Mouse (Mus musculus) brain, adult 10 weeks (tissue): ENCODE results near the gene 1700017D01Rik. TPM values are rescaled to one million over a fixed set of nuclear protein-coding genes. Genes with fewer than 3 reads are reported as not detected.

Source experiments
- polyA plus RNA-seq: library from polyadenylated mRNA; stranded (reverse); fragments of 350-450 nt; fragmentation: Illumina TruSeq; extraction: RNeasy Lipid Tissue Mini Kit (QIAGEN cat#74804); gene quantifications from one replicate; pipeline ENCODE4 v1.2.3, GENCODE M21; 2015; ENCODE audit warnings: low read depth, low replicate concordance

Gene 1700017D01Rik
- not detected for polyA plus RNA-seq

DNA sequence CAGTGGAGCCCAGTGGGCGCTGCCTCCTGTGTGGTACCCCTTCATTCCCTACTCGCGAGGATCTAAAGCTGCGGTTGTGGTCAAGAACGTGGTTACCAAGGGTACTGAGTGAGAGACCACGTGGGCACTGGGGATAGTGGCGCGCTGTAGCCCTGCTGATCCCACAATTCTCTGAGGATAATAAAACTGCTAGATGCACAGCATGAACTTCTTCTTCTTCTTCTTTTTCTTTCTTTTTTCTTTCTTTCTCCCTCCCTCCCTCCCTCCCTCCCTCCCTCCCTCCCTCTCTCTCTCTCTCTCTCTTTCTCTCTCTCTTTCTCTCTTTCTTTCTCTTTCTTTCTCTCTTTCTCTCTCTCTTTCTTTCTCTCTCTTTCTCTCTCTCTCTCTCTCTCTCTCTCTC lies at the start of gene 1700017D01Rik:
Gene 1700017D01Rik (minus strand): TSS at position 101 of the 400 bp plus-strand sequence.

DNA sequence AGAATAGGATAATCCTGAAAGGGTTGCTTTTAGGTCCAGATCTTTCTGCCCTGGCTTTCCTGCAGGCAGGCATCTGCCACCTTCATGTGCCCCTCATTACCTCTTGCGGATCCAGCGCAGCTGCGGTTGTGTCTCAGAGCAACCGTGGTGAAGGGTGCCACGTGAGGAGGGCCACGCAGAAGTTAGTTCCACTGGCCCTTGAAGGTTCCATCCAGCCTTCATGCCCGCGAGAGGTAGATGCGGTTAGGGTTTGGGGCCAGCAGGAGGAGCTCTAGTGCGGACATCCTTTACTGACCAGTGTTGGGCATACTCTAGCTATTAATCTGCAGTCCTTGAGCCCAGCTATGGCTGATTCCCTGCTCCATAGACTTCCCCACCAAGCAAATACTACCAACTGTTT lies 34.5 kb upstream of the 1700017D01Rik start, which contains the start of gene 1700025F22Rik:
Gene 1700025F22Rik (minus strand): TSS at position 149 of the 400 bp plus-strand sequence.

GRCm38 (mm10) chr19:11080934-11081333 lies 49.7 kb downstream of the 1700017D01Rik start, which contains the start of gene Ms4a8a:
TSS of gene Ms4a8a (minus strand) at chr19:11081102.

Other genes with a start within 250 kb of the 1700017D01Rik start
- gene Tmem109, start 248.9 kb downstream of the 1700017D01Rik start, polyA plus RNA-seq: 42.7 TPM
- gene Prpf19, start 235.6 kb downstream of the 1700017D01Rik start, polyA plus RNA-seq: 231 TPM
- not detected for gene Zp1, start 210.2 kb downstream of the 1700017D01Rik start, polyA plus RNA-seq
- gene Ptgdr2, start 193.7 kb downstream of the 1700017D01Rik start, polyA plus RNA-seq: not detected
- gene Ccdc86, start 181.6 kb downstream of the 1700017D01Rik start, polyA plus RNA-seq: 6.3 TPM
- gene Ms4a10, start 156.2 kb downstream of the 1700017D01Rik start, polyA plus RNA-seq: not detected
- not detected for gene Ms4a15, start 137.6 kb downstream of the 1700017D01Rik start, polyA plus RNA-seq
- gene Ms4a18, start 112.8 kb downstream of the 1700017D01Rik start, polyA plus RNA-seq: not detected
- gene Ms4a8a, start 49.8 kb downstream of the 1700017D01Rik start, polyA plus RNA-seq: not detected
- gene 1700025F22Rik, start 34.4 kb upstream of the 1700017D01Rik start, polyA plus RNA-seq: not detected
- not detected for gene Ms4a13, start 65.9 kb upstream of the 1700017D01Rik start, polyA plus RNA-seq
- not detected for gene Ms4a12, start 101.6 kb upstream of the 1700017D01Rik start, polyA plus RNA-seq
- not detected for gene Ms4a1, start 135.4 kb upstream of the 1700017D01Rik start, polyA plus RNA-seq
- gene Ms4a5, start 153.0 kb upstream of the 1700017D01Rik start, polyA plus RNA-seq: not detected
- gene Ms4a14, start 183.6 kb upstream of the 1700017D01Rik start, polyA plus RNA-seq: 0.21 TPM
- gene Ms4a7, start 205.3 kb upstream of the 1700017D01Rik start, polyA plus RNA-seq: 0.58 TPM
- gene Ms4a4a, start 244.6 kb upstream of the 1700017D01Rik start, polyA plus RNA-seq: not detected